Mouse (Mus musculus): ENCODE measurements at regions not wholly inside any gene's neighbourhood (a gene's known extent, or its start where the extent isn't known, plus 50 kb on each side); places are given as distances from the start of the nearest gene placed in this dataset.
A peak's percentile ranks its signal among the peaks of the same experiment; 100 is the strongest.

GRCm38 (mm10) chr1:41551271-41551670 lies 745.9 kb downstream of the Tmem182 start:
- DNase-seq: peak; percentile 4 to 36

- peak; percentile 59 to 69 for DNase-seq
Measured at GRCm38 (mm10) chr1:41555607-41556006, 750.2 kb downstream of the Tmem182 start.

- peak in 1 of 2 experiments; percentile 2 for DNase-seq
Measured at GRCm38 (mm10) chr1:41559101-41559665, 753.8 kb downstream of the Tmem182 start.

GRCm38 (mm10) chr1:41559991-41560390 lies 754.6 kb downstream of the Tmem182 start:
- DNase-seq: no peak

- DNase-seq: no peak
Measured at GRCm38 (mm10) chr1:41603471-41603870, 798.1 kb downstream of the Tmem182 start.

- no peak for DNase-seq
Measured at GRCm38 (mm10) chr1:41604996-41605747, 799.8 kb downstream of the Tmem182 start.

GRCm38 (mm10) chr1:41605748-41606131 lies 800.3 kb downstream of the Tmem182 start:
- no peak for DNase-seq

- DNase-seq: no peak
Measured at GRCm38 (mm10) chr1:41610783-41611182, 805.4 kb downstream of the Tmem182 start.

GRCm38 (mm10) chr1:41651804-41652203 lies 846.4 kb downstream of the Tmem182 start:
- DNase-seq: no peak

- DNase-seq: no peak
Measured at GRCm38 (mm10) chr1:41652210-41652609, 846.8 kb downstream of the Tmem182 start.

GRCm38 (mm10) chr1:41652646-41653427 lies 847.4 kb downstream of the Tmem182 start:
- DNase-seq: peak; percentile 86

- no peak for DNase-seq
Measured at GRCm38 (mm10) chr1:41674086-41674485, 868.7 kb downstream of the Tmem182 start.

- DNase-seq: no peak
Measured at GRCm38 (mm10) chr1:41675345-41675744, 869.9 kb downstream of the Tmem182 start.

GRCm38 (mm10) chr1:41705692-41706091 lies 900.3 kb downstream of the Tmem182 start:
- DNase-seq: no peak

- no peak for DNase-seq
Measured at GRCm38 (mm10) chr1:41742644-41743331, 937.4 kb downstream of the Tmem182 start.

- no peak for DNase-seq
Measured at GRCm38 (mm10) chr1:41743332-41743710, 937.9 kb downstream of the Tmem182 start.

GRCm38 (mm10) chr1:41744531-41744930 lies 939.1 kb downstream of the Tmem182 start:
- no peak for DNase-seq

- DNase-seq: no peak
Measured at GRCm38 (mm10) chr1:41759366-41759765, 936.2 kb upstream of the Pou3f3 start.
